Mouse (Mus musculus) embryonic fibroblast, embryonic 13.5 days (primary cell): ENCODE measurements around the gene Coq2. TPM values are rescaled to one million over a fixed set of nuclear protein-coding genes. Genes with fewer than 3 reads are reported as not detected.

ENCODE experiments used
- H3K27ac ChIP-seq: 2 replicates; pipeline ENCODE4 v1.5.1; 2012; ENCODE audit warnings: low read length, control low read depth, inconsistent platforms; ENCODE audit not compliant: insufficient read depth
- H3K4me1 ChIP-seq: 2 replicates; pipeline ENCODE4 v1.6.1; 2011; ENCODE audit warnings: low read length; ENCODE audit not compliant: control insufficient read depth, insufficient read depth
- H3K4me3 ChIP-seq: 2 replicates; pipeline ENCODE4 v1.5.1; 2011; ENCODE audit warnings: mild to moderate bottlenecking, control low read depth, low read length; ENCODE audit not compliant: insufficient read depth
- CTCF ChIP-seq: IDR thresholded peaks from 2 replicates; pipeline ENCODE4 v1.5.1; 2011; ENCODE audit warnings: mild to moderate bottlenecking, control low read depth, low read length, moderate library complexity, borderline replicate concordance; ENCODE audit not compliant: insufficient read depth
- POLR2A ChIP-seq: IDR thresholded peaks from 2 replicates; pipeline ENCODE4 v1.6.1; 2011; ENCODE audit warnings: low read depth, mild to moderate bottlenecking, control low read depth, low read length, moderate library complexity
- polyA plus RNA-seq: library from polyadenylated mRNA; stranded (reverse); fragments of >200 nt; gene quantifications from 2 replicates; pipeline ENCODE4 v1.2.4, GENCODE M21; 2011; ENCODE audit warnings: low read depth; ENCODE audit not compliant: missing spikeins, insufficient read length

The Coq2 gene
- polyA plus RNA-seq, 1 experiment = 31.8 TPM

GRCm38 (mm10) chr5:100700861-100701620 lies 26.1 kb upstream of the Coq2 start:
- TF ChIP-seq POLR2A = no peak
- TF ChIP-seq CTCF = no peak
- Histone ChIP-seq H3K4me1 (no peaks in the 10 kb centered on the region), H3K4me3 (no peak overlapping the region), H3K27ac (no peak overlapping the region)

- Histone ChIP-seq H3K27ac (no peak overlapping the region), H3K4me3 (no peak overlapping the region), H3K4me1 (no peaks in the 10 kb centered on the region)
- TF ChIP-seq CTCF (no peak), POLR2A (no peak)
Observed at GRCm38 (mm10) chr5:100697886-100698285, 22.9 kb upstream of the Coq2 start.

DNA sequence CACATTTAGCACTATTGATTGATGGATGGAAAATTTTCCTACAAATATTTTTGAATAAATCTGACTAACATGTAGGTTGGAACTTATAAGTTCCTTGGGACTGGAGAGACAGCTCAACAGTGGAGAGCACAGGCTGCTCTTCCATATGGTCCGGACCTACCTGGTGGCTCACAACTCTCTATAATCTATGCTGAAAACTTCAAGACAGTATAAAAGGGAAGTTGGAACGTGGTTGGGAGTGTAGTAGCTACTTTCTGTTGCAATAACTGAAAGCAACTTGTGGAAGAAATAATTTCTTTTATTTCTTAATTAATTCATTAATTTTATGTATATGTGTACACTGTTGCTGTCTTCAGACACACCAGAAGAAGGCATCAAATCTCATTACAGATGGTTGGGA lies 22.5 kb upstream of the Coq2 start:
- Histone ChIP-seq H3K4me1 (no peaks in the 10 kb centered on the region), H3K27ac (no peak overlapping the region), H3K4me3 (no peak overlapping the region)
- TF ChIP-seq POLR2A = no peak
- no peak for TF ChIP-seq CTCF

DNA sequence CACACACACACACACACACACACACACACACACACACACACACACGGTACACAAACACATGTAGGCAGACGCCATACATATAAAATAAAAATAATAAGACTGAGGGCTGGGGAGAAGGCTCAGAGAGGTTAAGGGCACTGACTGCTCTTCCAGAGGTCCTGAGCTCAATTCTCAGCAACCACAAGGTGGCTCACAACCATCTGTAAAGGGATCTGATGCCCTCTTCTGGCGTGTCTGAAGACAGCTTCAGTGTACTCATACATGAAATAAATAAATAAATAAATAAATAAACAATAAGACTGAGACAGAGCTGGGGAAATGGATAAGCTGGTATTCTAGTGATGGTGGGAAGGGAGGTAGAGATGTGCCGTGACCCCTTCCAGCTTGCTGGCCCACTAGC lies 10.7 kb upstream of the Coq2 start:
- no peak overlapping the region for H3K27ac ChIP-seq
- no peak overlapping the region for H3K4me3 ChIP-seq
- H3K4me1 ChIP-seq = no peaks in the 10 kb centered on the region
- TF ChIP-seq POLR2A (no peak), CTCF (no peak)

- H3K4me1 ChIP-seq = no peaks in the 10 kb centered on the region
- H3K27ac ChIP-seq = no peak overlapping the region
- no peak overlapping the region for H3K4me3 ChIP-seq
- TF ChIP-seq POLR2A (no peak), CTCF (no peak)
Observed at GRCm38 (mm10) chr5:100680542-100680933, 5.6 kb upstream of the Coq2 start.

DNA sequence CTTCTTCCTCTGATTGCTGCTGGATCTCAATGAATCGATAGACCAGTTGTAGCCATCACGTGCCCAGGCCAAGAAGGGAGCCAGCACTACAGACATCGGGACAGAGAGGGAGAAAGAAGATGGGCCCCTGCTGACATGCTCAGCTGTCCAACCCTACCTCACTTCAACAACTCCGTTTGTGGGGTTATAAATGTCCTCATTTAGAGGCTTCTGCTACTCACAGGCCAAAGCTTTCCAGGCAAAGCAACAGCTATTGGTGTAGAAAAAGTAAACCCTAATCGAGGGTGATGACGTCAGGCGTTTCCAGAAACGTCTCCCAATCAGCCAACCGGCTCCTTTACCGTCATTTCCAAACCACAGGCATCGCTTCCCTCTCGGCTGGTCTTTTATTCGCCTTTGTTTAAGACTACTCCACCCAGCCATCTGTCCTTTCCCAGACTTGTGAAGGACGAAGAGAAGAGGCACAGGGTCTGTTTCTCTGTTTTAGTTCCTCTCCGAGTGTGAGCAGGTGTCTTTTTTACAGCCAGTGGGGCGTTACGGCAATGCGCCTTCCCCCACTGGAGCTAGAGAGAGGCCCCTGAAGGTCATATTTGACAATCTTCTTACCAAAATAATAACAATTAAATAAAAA lies 5.1 kb upstream of the Coq2 start:
- H3K4me3 ChIP-seq = no peak overlapping the region
- TF ChIP-seq POLR2A = no peak
- TF ChIP-seq CTCF = no peak
- H3K27ac ChIP-seq = no peak overlapping the region
- no peaks in the 10 kb centered on the region for H3K4me1 ChIP-seq

- Histone ChIP-seq H3K4me1 (no peaks in the 10 kb centered on the region), H3K27ac (no peak overlapping the region), H3K4me3 (peak overlapping the region; percentile 68)
- TF ChIP-seq POLR2A = peak; percentile 77
- TF ChIP-seq CTCF = no peak
Observed at GRCm38 (mm10) chr5:100673745-100674486, 1.0 kb downstream of the Coq2 start.

DNA sequence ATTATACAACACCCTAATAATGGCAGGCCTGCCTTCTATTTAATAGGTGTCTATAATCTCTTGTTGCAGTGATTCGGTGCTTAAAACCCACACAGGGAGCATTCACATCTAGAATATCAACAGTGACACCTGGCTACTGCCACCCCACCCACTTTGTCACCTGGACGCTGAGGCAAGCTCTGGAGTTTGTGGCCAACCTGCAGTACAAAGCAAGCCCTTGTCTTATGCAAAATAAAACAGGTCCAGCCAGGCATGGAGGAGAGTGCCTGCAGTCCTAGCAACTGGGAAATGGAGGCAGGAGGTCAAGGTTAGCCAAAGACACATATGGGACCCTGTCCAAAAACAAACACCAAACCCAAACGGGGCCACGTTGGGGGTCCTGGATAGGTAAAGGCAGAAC lies 2.5 kb downstream of the Coq2 start:
- Histone ChIP-seq H3K27ac (no peak overlapping the region), H3K4me1 (no peaks in the 10 kb centered on the region), H3K4me3 (no peak overlapping the region)
- no peak for TF ChIP-seq POLR2A
- TF ChIP-seq CTCF = no peak

DNA sequence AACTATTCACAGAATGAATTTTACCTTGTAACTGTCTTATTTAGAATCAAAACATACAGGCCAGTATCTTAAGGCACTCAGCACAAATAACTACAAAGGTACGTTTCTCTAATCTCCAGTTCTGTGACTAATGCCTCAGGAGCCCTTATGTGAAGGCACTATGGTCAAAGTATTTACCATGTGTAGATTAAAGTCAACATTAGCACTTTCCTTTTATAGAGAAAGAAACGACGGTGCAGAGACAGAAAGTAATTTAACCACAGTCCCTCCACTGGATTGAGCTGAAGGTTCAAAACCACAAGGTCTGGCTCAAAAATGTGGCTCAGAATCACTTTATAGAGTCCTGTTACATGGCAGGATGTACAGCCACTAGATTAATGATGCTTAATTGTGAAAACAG lies 3.0 kb downstream of the Coq2 start:
- H3K4me3 ChIP-seq = no peak overlapping the region
- H3K27ac ChIP-seq = no peak overlapping the region
- no peak for TF ChIP-seq CTCF
- no peak for TF ChIP-seq POLR2A
- H3K4me1 ChIP-seq = no peaks in the 10 kb centered on the region

DNA sequence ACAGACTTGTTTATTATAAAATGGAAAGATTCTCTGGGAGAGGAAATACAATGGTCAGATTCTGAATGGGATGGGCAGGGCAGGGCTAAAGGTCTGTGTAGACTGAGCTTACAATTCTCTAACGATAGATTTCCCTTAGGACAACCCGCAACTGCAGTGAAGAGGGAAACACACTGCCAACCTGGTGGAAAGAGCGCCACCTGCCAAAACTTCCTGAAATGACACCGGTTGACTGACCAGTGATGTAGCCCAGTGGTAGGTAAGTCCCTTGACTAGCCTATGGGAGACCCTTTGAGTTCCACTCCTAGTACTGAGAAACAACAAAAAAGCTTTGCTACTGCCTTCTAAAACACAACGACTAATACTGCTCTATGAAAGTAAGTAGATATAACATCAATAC lies 3.5 kb downstream of the Coq2 start:
- Histone ChIP-seq H3K4me3 (no peak overlapping the region), H3K27ac (no peak overlapping the region), H3K4me1 (no peaks in the 10 kb centered on the region)
- TF ChIP-seq CTCF (peak; percentile 18; the same call in 1 of the 2 replicates), POLR2A (no peak)
